Mouse (Mus musculus) liver, embryonic 11.5 days (tissue): ENCODE measurements at regions not wholly inside any gene's neighbourhood (a gene's known extent, or its start where the extent isn't known, plus 50 kb on each side); places are given as distances from the start of the nearest gene placed in this dataset.

Source experiments
- ATAC-seq: fragments of 200-750 bp; cut with Nextera tagmentation; replicated peaks from 2 replicates; pipeline ENCODE4 v1.8.0; 2017; ENCODE audit warnings: moderate number of reproducible peaks, mild to moderate bottlenecking, moderate TSS enrichment, moderate library complexity; ENCODE audit not compliant: low FRiP score
- DNase-seq: peaks from one replicate; pipeline ENCODE4 v3.0.0-alpha.2; 2017; ENCODE audit warnings: low spot score
- H3K27ac ChIP-seq: fragments of 300-500 bp; sonication (generic); 2 replicates; pipeline ENCODE4 v1.5.1; 2014; ENCODE audit warnings: mild to moderate bottlenecking, low read depth, low read length, control low read depth
- H3K27me3 ChIP-seq: fragments of 300-500 bp; sonication (generic); replicated peaks from 2 replicates; pipeline ENCODE4 v1.6.1; 2014; ENCODE audit warnings: low read length, mixed read lengths; ENCODE audit not compliant: control insufficient read depth, insufficient read depth
- H3K36me3 ChIP-seq: fragments of 300-500 bp; sonication (generic); 2 replicates; pipeline ENCODE4 v1.6.1; 2014; ENCODE audit warnings: mild to moderate bottlenecking, low read length, moderate library complexity, mixed read lengths; ENCODE audit not compliant: control insufficient read depth, insufficient read depth
- H3K4me1 ChIP-seq: fragments of 300-500 bp; sonication (generic); replicated peaks from 2 replicates; pipeline ENCODE4 v1.6.1; 2014; ENCODE audit warnings: low read length, mixed read lengths; ENCODE audit not compliant: control insufficient read depth, insufficient read depth
- H3K4me2 ChIP-seq: fragments of 300-500 bp; sonication (generic); 2 replicates; pipeline ENCODE4 v1.6.1; 2014; ENCODE audit warnings: mild to moderate bottlenecking, control low read depth, moderate library complexity
- H3K4me3 ChIP-seq: fragments of 300-500 bp; sonication (generic); 2 replicates; pipeline ENCODE4 v1.5.1; 2014; ENCODE audit warnings: low read depth, low read length, control low read depth
- H3K9ac ChIP-seq: fragments of 300-500 bp; sonication (generic); 2 replicates; pipeline ENCODE4 v1.6.1; 2014; ENCODE audit warnings: low read depth, low read length, control low read depth
- H3K9me3 ChIP-seq: fragments of 300-500 bp; sonication (generic); 2 replicates; pipeline ENCODE4 v1.6.1; 2016; ENCODE audit warnings: low read length, inconsistent platforms, mixed read lengths; ENCODE audit not compliant: control insufficient read depth
- WGBS: fragments of 180-500 bp; shearing (Covaris S2); extraction: QIAGEN DNeasy Blood & Tissue Kit; methylation state at CpG from one replicate; pipeline ENCODE4 v1.1.7; 2014; 5-methylcytosine and 5-hydroxymethylcytosine counted together

DNA sequence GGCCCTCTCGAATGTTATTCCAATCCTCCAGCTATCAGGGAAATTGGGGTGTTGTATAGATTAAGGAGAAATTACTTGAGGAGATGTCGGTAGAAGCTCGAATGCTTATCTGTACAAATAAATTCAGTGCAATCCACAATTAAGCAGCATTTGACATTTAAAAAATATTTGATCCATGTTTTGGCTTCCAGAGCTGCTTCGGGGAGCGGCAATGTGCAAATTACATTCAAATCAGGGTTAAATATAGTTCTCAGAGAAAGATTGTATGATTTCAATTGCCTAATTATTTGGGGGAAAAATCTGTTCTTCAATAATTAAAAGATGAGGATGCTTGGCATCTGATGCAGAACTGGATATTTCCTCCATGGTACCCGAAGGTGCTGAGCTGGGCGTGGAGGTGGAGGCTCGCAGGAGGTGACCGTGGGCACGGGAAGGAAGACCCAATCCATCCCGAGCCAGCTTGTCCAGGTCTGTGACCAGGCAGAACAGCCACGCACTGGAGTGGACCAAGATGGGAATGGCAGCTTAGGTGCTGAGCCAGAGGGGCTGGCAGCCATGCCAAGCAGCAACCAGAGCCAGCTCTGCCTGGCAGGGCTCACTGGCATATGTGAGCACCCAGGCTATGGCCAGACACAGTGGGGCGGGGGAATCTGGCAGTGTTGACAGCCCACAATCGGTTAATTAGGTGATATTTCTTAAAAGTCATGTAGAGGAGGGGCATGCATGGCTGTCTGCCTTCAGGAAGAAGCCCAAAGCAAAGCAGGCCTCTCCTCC is 117.5 kb downstream of the Kif26a start:
- WGBS: 79% methylated on average over 14 of the region's 14 CpGs
- no peaks in the 10 kb centered on the region for H3K4me1 ChIP-seq
- no peak for DNase-seq
- no peak overlapping the region for H3K9ac ChIP-seq
- H3K27me3 ChIP-seq: no peaks in the 10 kb centered on the region; the same call in 1 of the 2 replicates
- H3K27ac ChIP-seq: no peak overlapping the region
- H3K36me3 ChIP-seq: no peaks in the 10 kb centered on the region
- H3K4me3 ChIP-seq: no peak overlapping the region
- H3K4me2 ChIP-seq: no peak overlapping the region
- ATAC-seq: no peak
- no peaks in the 10 kb centered on the region for H3K9me3 ChIP-seq

GRCm38 (mm10) chr12:112264201-112264600 is 118.2 kb downstream of the Kif26a start:
- Histone ChIP-seq H3K4me3 (no peak overlapping the region), H3K9ac (no peak overlapping the region), H3K36me3 (no peaks in the 10 kb centered on the region), H3K4me1 (no peaks in the 10 kb centered on the region), H3K4me2 (no peak overlapping the region), H3K27ac (no peak overlapping the region), H3K27me3 (no peaks in the 10 kb centered on the region; the same call in 1 of the 2 replicates), H3K9me3 (no peaks in the 10 kb centered on the region)
- DNase-seq (no peak), ATAC-seq (no peak)
- WGBS: 75% methylated on average over 7 of the region's 7 CpGs

DNA sequence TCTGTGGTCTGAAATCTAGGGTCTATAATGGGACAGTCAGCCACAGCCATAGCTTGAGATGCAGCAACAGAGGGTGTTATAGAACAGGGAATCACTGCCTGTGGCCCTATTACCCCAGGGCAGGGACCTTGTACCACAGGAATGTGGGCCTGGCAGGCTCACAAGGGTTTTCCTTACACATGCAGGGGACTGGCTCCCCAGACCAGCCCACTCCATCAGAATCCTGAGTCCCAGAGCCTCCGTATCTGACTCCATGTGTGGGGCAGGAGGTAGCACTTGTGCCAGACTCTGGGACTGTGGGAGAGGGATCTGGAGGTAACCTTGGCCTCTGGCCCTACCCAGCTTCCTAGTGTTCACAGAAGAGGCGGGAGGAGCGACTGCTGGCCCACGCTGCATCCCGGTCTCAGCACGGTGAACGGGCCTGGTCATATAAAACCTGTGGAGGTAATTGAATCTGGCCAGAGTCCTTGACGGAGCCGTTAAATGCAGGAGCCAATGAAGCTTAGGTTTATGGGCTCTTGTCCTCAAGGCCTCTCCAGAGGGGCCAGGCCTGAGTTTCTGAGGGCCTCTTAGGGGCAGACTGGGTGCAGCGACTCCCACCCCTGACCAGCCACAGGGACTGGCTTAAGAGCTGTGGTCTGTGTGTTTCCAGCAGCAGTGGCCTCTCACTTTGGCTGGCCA is 119.4 kb downstream of the Kif26a start:
- H3K4me1 ChIP-seq: no peaks in the 10 kb centered on the region
- H3K4me2 ChIP-seq: no peak overlapping the region
- H3K9me3 ChIP-seq: no peaks in the 10 kb centered on the region
- WGBS: 69% methylated on average over 10 of the region's 10 CpGs
- no peak overlapping the region for H3K4me3 ChIP-seq
- no peak overlapping the region for H3K27ac ChIP-seq
- H3K27me3 ChIP-seq: no peaks in the 10 kb centered on the region; the same call in 1 of the 2 replicates
- H3K36me3 ChIP-seq: no peaks in the 10 kb centered on the region
- ATAC-seq (no peak), DNase-seq (no peak)
- H3K9ac ChIP-seq: no peak overlapping the region

- no peak for ATAC-seq
- Histone ChIP-seq H3K36me3 (no peaks in the 10 kb centered on the region), H3K4me2 (no peak overlapping the region), H3K27ac (no peak overlapping the region), H3K9ac (no peak overlapping the region), H3K27me3 (no peaks in the 10 kb centered on the region), H3K9me3 (no peaks in the 10 kb centered on the region), H3K4me3 (no peak overlapping the region), H3K4me1 (peaks cover 6% of the 10 kb centered on the region)
- WGBS: 64% methylated on average over 6 of the region's 6 CpGs
- DNase-seq: no peak
Observed at GRCm38 (mm10) chr12:112274026-112274425, 128.0 kb downstream of the Kif26a start.

- Histone ChIP-seq H3K36me3 (no peaks in the 10 kb centered on the region), H3K27ac (no peak overlapping the region), H3K9ac (no peak overlapping the region), H3K4me3 (no peak overlapping the region), H3K4me2 (no peak overlapping the region), H3K9me3 (no peaks in the 10 kb centered on the region), H3K4me1 (peaks cover 6% of the 10 kb centered on the region), H3K27me3 (no peaks in the 10 kb centered on the region)
- 48% methylated on average over 11 of the region's 11 CpGs for WGBS
- ATAC-seq (no peak), DNase-seq (no peak)
Observed at GRCm38 (mm10) chr12:112274756-112275155, 128.7 kb downstream of the Kif26a start.

DNA sequence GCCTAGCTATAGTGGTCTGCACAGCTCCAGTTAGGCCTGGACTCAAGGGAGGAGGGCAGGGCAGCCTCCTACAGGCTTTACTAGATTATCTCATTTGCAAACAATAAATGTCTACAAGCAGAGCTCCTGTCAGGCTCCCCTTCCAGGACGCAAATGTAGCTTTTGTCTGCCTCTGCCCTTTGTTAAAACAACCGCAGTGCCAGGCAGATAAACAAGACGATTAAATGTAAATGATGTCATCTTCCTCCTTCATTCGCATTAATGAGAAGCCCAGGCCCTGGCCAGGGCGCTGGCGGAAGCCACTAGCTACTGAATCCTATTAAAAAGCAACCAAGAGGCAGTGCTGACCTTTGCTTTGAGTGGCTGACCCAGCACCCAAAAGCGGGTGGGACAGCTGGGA is 130.6 kb downstream of the Kif26a start:
- no peak for ATAC-seq
- Histone ChIP-seq H3K27ac (no peak overlapping the region; the same call in 1 of the 2 replicates), H3K36me3 (no peaks in the 10 kb centered on the region), H3K27me3 (no peaks in the 10 kb centered on the region), H3K4me2 (no peak overlapping the region), H3K4me1 (peaks cover 6% of the 10 kb centered on the region), H3K9ac (no peak overlapping the region), H3K9me3 (no peaks in the 10 kb centered on the region), H3K4me3 (no peak overlapping the region)
- DNase-seq: no peak
- WGBS: 36% methylated on average over 7 of the region's 7 CpGs

DNA sequence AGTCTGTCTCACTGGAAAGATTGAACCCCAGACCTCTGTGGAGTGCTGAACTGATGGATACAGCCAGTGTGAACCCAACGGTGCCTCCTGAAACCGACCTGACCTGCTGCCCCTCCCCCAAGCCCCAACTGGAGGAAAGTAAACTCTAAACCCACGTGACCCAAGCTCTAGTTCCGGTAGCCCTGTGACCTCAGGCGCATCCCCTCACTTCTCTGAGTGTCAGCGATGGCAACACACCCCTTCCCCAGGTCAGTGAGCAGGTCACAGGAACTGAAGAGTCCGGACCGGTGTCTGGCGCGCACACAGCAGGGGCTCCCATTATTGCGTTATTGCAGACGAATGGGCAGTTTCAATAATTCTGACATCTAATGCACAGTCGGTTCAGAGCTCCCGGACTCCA is 131.5 kb downstream of the Kif26a start:
- DNase-seq (no peak), ATAC-seq (peak; percentile 32; the same call in 1 of the 2 replicates)
- Histone ChIP-seq H3K4me2 (no peak overlapping the region), H3K27ac (no peak overlapping the region; the same call in 1 of the 2 replicates), H3K9me3 (no peaks in the 10 kb centered on the region), H3K9ac (no peak overlapping the region), H3K4me1 (peaks cover 6% of the 10 kb centered on the region), H3K27me3 (no peaks in the 10 kb centered on the region), H3K36me3 (no peaks in the 10 kb centered on the region), H3K4me3 (no peak overlapping the region)
- 56% methylated on average over 14 of the region's 14 CpGs for WGBS

DNA sequence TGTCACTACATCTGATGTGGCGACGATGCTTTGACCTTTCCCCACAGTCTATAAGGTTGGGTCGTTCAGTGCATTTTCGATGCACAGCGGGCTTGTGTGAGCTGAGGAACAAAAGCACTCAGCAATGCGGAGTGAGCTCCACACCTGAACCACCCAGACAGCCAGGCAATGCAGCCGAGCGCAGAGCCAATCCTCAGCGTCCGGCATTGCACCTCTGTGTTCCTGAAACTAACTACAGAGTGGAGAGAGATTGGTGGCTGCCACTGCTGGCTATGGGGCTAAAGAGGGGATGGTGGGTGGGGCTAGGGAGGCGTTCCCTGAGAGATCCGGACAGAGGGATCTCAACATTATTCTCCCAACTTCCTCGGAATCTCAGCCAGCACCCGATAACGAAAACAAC is 139.1 kb downstream of the Kif26a start:
- ATAC-seq: no peak
- WGBS: 64% methylated on average over 15 of the region's 15 CpGs
- DNase-seq: no peak
- H3K4me2 ChIP-seq: no peak overlapping the region
- H3K9me3 ChIP-seq: no peaks in the 10 kb centered on the region
- H3K9ac ChIP-seq: no peak overlapping the region
- H3K27ac ChIP-seq: no peak overlapping the region
- H3K36me3 ChIP-seq: no peaks in the 10 kb centered on the region
- H3K4me1 ChIP-seq: no peaks in the 10 kb centered on the region
- H3K4me3 ChIP-seq: no peak overlapping the region
- H3K27me3 ChIP-seq: no peaks in the 10 kb centered on the region

DNA sequence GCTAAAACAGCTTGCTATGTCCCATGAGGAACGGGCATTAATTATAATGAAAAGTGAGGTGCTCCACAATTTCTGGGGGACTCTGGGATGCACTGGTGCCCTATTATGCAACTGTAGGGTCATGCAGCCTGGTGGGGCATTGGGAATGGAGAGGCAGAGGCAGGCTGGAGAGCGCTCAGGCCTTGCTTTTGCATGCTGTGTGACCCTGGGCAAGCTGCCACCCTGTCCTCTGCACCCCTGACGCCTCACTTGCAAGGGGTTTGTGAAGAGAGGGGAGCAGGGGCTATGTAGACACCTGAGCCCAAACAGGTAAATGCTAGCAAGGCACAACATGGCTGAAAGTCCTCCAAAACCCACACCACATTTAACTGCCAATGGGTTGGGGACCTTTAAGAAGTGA is 142.8 kb downstream of the Kif26a start:
- 72% methylated on average over 3 of the region's 3 CpGs for WGBS
- ATAC-seq (no peak), DNase-seq (no peak)
- no peak overlapping the region for H3K27ac ChIP-seq
- H3K36me3 ChIP-seq: no peaks in the 10 kb centered on the region
- no peak overlapping the region for H3K4me3 ChIP-seq
- H3K4me1 ChIP-seq: peaks cover 17% of the 10 kb centered on the region
- no peaks in the 10 kb centered on the region for H3K27me3 ChIP-seq
- H3K4me2 ChIP-seq: no peak overlapping the region
- no peaks in the 10 kb centered on the region for H3K9me3 ChIP-seq
- no peak overlapping the region for H3K9ac ChIP-seq
